ENCODE assay signal across 27 mouse cellular contexts in the genomic region with DNA sequence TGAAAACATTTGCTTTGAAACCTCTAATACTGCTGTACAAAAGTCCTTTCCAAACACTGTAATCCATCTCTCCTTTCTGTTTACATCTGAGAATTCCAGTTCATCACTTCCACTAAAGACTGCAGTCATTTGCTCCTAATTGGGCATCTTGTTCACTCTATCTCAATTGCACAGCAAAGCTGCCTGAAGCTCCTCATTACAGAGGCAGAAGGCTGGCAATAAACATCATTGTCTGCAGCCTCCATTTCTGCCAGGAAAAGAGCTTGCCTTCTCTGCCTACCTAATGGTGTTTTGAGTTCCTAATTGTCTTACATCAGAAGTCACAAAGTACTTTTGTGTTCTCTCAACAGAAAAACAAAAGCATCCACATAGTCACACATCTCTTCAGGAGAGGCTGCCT.
DNase-seq lines count a peak whose midpoint lies in the region; ATAC-seq and TF ChIP-seq lines count a peak whose summit lies in the region.
"Had no signal": no experiment of that assay in that cellular context is flagged by ENCODE, and none has a peak within 500 bp of the region (broad histone marks: within the 10 kb centered on the region; RNA-seq: fewer than 3 reads in every experiment).

No protein-coding gene starts in this region.

- no peak overlapping the region for H3K9ac ChIP-seq in hindbrain, embryonic 13.5 days
- no peak overlapping the region for H3K9ac ChIP-seq in stomach, embryonic 14.5 days (replicated peaks; ENCODE audit: low read depth, low read length)
- no peak overlapping the region for H3K9ac ChIP-seq in stomach, postnatal 0 days (ENCODE audit: low read length)
- H3K9ac ChIP-seq in forebrain, postnatal 0 days = no peak overlapping the region
- H3K9ac ChIP-seq: heart, embryonic 13.5 days; kidney, embryonic 15.5 days; limb, embryonic 15.5 days; liver, embryonic 14.5 days; lung, embryonic 14.5 days; midbrain, embryonic 13.5 days had no signal

- H3K27ac ChIP-seq in hindbrain, embryonic 13.5 days = 0 out of 2 replicates have a peak overlapping the region, but pooled peaks have one; percentile 3
- no peak overlapping the region for H3K27ac ChIP-seq in hindbrain, embryonic 10.5 days
- peak overlapping the region; percentile 12; the same call in 1 of the 2 replicates for H3K27ac ChIP-seq in stomach, embryonic 14.5 days (ENCODE audit: low read length)
- H3K27ac ChIP-seq in stomach, postnatal 0 days (replicated peaks) = no peak overlapping the region
- no peak overlapping the region for H3K27ac ChIP-seq in forebrain, postnatal 0 days (ENCODE audit: low read depth, low read length)
- H3K27ac ChIP-seq: heart, adult 2 months; heart, embryonic 13.5 days; kidney, embryonic 15.5 days; left cerebral cortex, adult 2 months; limb, embryonic 15.5 days; liver, embryonic 14.5 days; midbrain, embryonic 13.5 days had no signal

- no peak overlapping the region for H3K4me3 ChIP-seq in hindbrain, embryonic 13.5 days
- no peak overlapping the region for H3K4me3 ChIP-seq in hindbrain, embryonic 10.5 days
- no peak overlapping the region for H3K4me3 ChIP-seq in stomach, embryonic 14.5 days (ENCODE audit: low read depth, low read length)
- H3K4me3 ChIP-seq in stomach, postnatal 0 days (ENCODE audit: low read depth, low read length) = no peak overlapping the region
- no peak overlapping the region for H3K4me3 ChIP-seq in forebrain, postnatal 0 days (ENCODE audit: low read depth, low read length)
- H3K4me3 ChIP-seq: heart, adult 2 months; heart, embryonic 13.5 days; kidney, embryonic 15.5 days; left cerebral cortex, adult 2 months; limb, embryonic 15.5 days; midbrain, embryonic 13.5 days had no signal

- no peak for ATAC-seq in hindbrain, embryonic 13.5 days (ENCODE audit: low FRiP score)
- ATAC-seq in stomach, embryonic 14.5 days (ENCODE audit: insufficient number of reproducible peaks, insufficient read depth, low FRiP score, low read depth) = no peak
- no peak for ATAC-seq in stomach, postnatal 0 days (ENCODE audit: low FRiP score, low TSS enrichment)
- no peak for ATAC-seq in forebrain, postnatal 0 days
- ATAC-seq: midbrain, embryonic 13.5 days had no signal

- no peak for DNase-seq in hindbrain, embryonic 10.5 days (ENCODE audit: low spot score)
- DNase-seq in stomach, postnatal 0 days (ENCODE audit: low spot score) = no peak
- peak; percentile 16 for DNase-seq in forebrain, postnatal 0 days
- DNase-seq in adrenal gland, adult 2 months = no peak
- no peak for DNase-seq in layer of hippocampus, adult 11-12 months (ENCODE audit: low spot score)
- DNase-seq: adrenal gland, adult 8-10 months; B cell, adult 2 months; cerebellum, adult 2 months; cerebellum, postnatal 36 days; gastrocnemius, postnatal 36 days; heart, adult 2 months; heart, postnatal 14 days; kidney, adult 11 months; kidney, postnatal 4 days; layer of hippocampus, adult 9-11 months; left cerebral cortex, postnatal 4 days; lung, embryonic 14.5 days had no signal

- H3K27me3 ChIP-seq in hindbrain, embryonic 13.5 days = no peaks in the 10 kb centered on the region
- no peaks in the 10 kb centered on the region for H3K27me3 ChIP-seq in hindbrain, embryonic 10.5 days (ENCODE audit: insufficient read depth, poor library complexity, severe bottlenecking)
- H3K27me3 ChIP-seq in stomach, embryonic 14.5 days (ENCODE audit: control insufficient read depth, insufficient read depth, low read length) = no peaks in the 10 kb centered on the region
- H3K27me3 ChIP-seq in stomach, postnatal 0 days (ENCODE audit: control insufficient read depth, insufficient read depth, low read length) = no peaks in the 10 kb centered on the region
- no peaks in the 10 kb centered on the region for H3K27me3 ChIP-seq in forebrain, postnatal 0 days (ENCODE audit: insufficient read depth, low read length)
- H3K27me3 ChIP-seq: CH12.LX; heart, embryonic 13.5 days; kidney, embryonic 15.5 days; limb, embryonic 15.5 days; midbrain, embryonic 13.5 days had no signal

- no peaks in the 10 kb centered on the region for H3K36me3 ChIP-seq in hindbrain, embryonic 13.5 days
- no peaks in the 10 kb centered on the region for H3K36me3 ChIP-seq in hindbrain, embryonic 10.5 days
- H3K36me3 ChIP-seq in stomach, embryonic 14.5 days (ENCODE audit: control insufficient read depth, insufficient read depth, low read length) = no peaks in the 10 kb centered on the region
- no peaks in the 10 kb centered on the region for H3K36me3 ChIP-seq in stomach, postnatal 0 days (ENCODE audit: control insufficient read depth, insufficient read depth, low read length)
- no peaks in the 10 kb centered on the region for H3K36me3 ChIP-seq in forebrain, postnatal 0 days (ENCODE audit: insufficient read depth)
- H3K36me3 ChIP-seq: G1E; heart, embryonic 13.5 days; kidney, embryonic 15.5 days; limb, embryonic 15.5 days; midbrain, embryonic 13.5 days had no signal

- 0 out of 2 replicates have a peak, but pooled peaks cover 3% of the 10 kb centered on the region for H3K4me1 ChIP-seq in hindbrain, embryonic 13.5 days (replicated peaks)
- H3K4me1 ChIP-seq in hindbrain, embryonic 10.5 days (replicated peaks) = no peaks in the 10 kb centered on the region
- H3K4me1 ChIP-seq in stomach, embryonic 14.5 days (ENCODE audit: control insufficient read depth, insufficient read depth, low read length) = no peaks in the 10 kb centered on the region
- no peaks in the 10 kb centered on the region for H3K4me1 ChIP-seq in stomach, postnatal 0 days (replicated peaks; ENCODE audit: control insufficient read depth, insufficient read depth)
- no peaks in the 10 kb centered on the region for H3K4me1 ChIP-seq in forebrain, postnatal 0 days (ENCODE audit: insufficient read depth)
- H3K4me1 ChIP-seq: heart, embryonic 13.5 days; kidney, embryonic 15.5 days; limb, embryonic 15.5 days; midbrain, embryonic 13.5 days had no signal

- no peaks in the 10 kb centered on the region for H3K9me3 ChIP-seq in hindbrain, embryonic 13.5 days
- no peaks in the 10 kb centered on the region for H3K9me3 ChIP-seq in hindbrain, embryonic 10.5 days
- H3K9me3 ChIP-seq in stomach, embryonic 14.5 days (ENCODE audit: control insufficient read depth, low read depth, low read length) = no peaks in the 10 kb centered on the region
- H3K9me3 ChIP-seq in stomach, postnatal 0 days (ENCODE audit: control insufficient read depth, low read length) = no peaks in the 10 kb centered on the region
- no peaks in the 10 kb centered on the region for H3K9me3 ChIP-seq in forebrain, postnatal 0 days (ENCODE audit: low read length)
- H3K9me3 ChIP-seq: heart, embryonic 13.5 days; kidney, embryonic 15.5 days; limb, embryonic 15.5 days; midbrain, embryonic 13.5 days had no signal

- no peak overlapping the region for H3K4me2 ChIP-seq in hindbrain, embryonic 13.5 days
- no peak overlapping the region for H3K4me2 ChIP-seq in stomach, embryonic 14.5 days (replicated peaks; ENCODE audit: low read depth, low read length)
- H3K4me2 ChIP-seq in stomach, postnatal 0 days (replicated peaks; ENCODE audit: low read depth) = no peak overlapping the region
- no peak overlapping the region for H3K4me2 ChIP-seq in forebrain, postnatal 0 days (ENCODE audit: low read depth)
- H3K4me2 ChIP-seq: heart, embryonic 13.5 days; kidney, embryonic 15.5 days; limb, embryonic 15.5 days; lung, embryonic 14.5 days; midbrain, embryonic 13.5 days had no signal

- TF ChIP-seq EP300 in stomach, postnatal 0 days (optimal IDR thresholded peaks at IDR 0.05) = no peak

- no peak for TF ChIP-seq CTCF in stomach, postnatal 0 days (IDR thresholded peaks at IDR 0.05; ENCODE audit: low read depth)
- TF ChIP-seq CTCF in forebrain, postnatal 0 days (IDR thresholded peaks at IDR 0.05; ENCODE audit: low read depth) = no peak

Comparison
In these comparisons a context has a peak if more than half of its experiments do, and no peak if none do; other contexts are left out.
1. H3K27ac ChIP-seq: peak in hindbrain, embryonic 13.5 days (single experiment) and stomach, embryonic 14.5 days (single experiment); none in hindbrain, embryonic 10.5 days (single experiment), stomach, postnatal 0 days (single experiment) and forebrain, postnatal 0 days (single experiment).